In genomic region chr12:30177966-30178365, GRCm38 (mm10) we compare ENCODE assay signal across 34 mouse cellular contexts. TPM values are rescaled to one million over a fixed set of nuclear protein-coding genes. Genes with fewer than 3 reads are reported as not detected.
A peak's percentile ranks its signal among the peaks of the same experiment; 100 is the strongest.
DNase-seq lines count a peak whose midpoint lies in the region; ATAC-seq lines count a peak whose summit lies in the region.
"Had no signal": no experiment of that assay in that cellular context is flagged by ENCODE, and none has a peak within 500 bp of the region (broad histone marks: within the 10 kb centered on the region; RNA-seq: fewer than 3 reads in every experiment).

No protein-coding gene starts in this region.

- no peak for ATAC-seq in embryonic facial prominence, embryonic 15.5 days (ENCODE audit: insufficient number of reproducible peaks, low FRiP score, low TSS enrichment, low read depth)
- ATAC-seq: forebrain, embryonic 14.5 days; forebrain, postnatal 0 days; hindbrain, postnatal 0 days; inflammation-experienced regulatory T-cells, adult 6 months; intestine, embryonic 16.5 days; Patski had no signal

- 0 out of 2 replicates have a peak overlapping the region, but pooled peaks have one; percentile 7 for H3K27ac ChIP-seq in embryonic facial prominence, embryonic 15.5 days (replicated peaks)
- H3K27ac ChIP-seq: embryonic facial prominence, embryonic 13.5 days; gastrocnemius, adult 2 months; heart, embryonic 15.5 days; hindbrain, embryonic 14.5 days; hindbrain, postnatal 0 days had no signal

- 64% methylated on average over 6 of the region's 6 CpGs for WGBS in embryonic facial prominence, embryonic 15.5 days

- no peak overlapping the region for H3K9ac ChIP-seq in embryonic facial prominence, embryonic 15.5 days
- H3K9ac ChIP-seq: embryonic facial prominence, embryonic 13.5 days; forebrain, postnatal 0 days; heart, embryonic 12.5 days; heart, embryonic 15.5 days; hindbrain, embryonic 14.5 days had no signal

- H3K4me2 ChIP-seq in embryonic facial prominence, embryonic 15.5 days (replicated peaks) = no peak overlapping the region
- H3K4me2 ChIP-seq: embryonic facial prominence, embryonic 13.5 days; heart, embryonic 12.5 days; heart, embryonic 15.5 days; hindbrain, embryonic 14.5 days had no signal

- H3K36me3 ChIP-seq in embryonic facial prominence, embryonic 15.5 days = no peaks in the 10 kb centered on the region
- H3K36me3 ChIP-seq: embryonic facial prominence, embryonic 13.5 days; G1E; heart, embryonic 12.5 days; heart, embryonic 15.5 days had no signal

- no peaks in the 10 kb centered on the region for H3K9me3 ChIP-seq in embryonic facial prominence, embryonic 15.5 days (replicated peaks)
- H3K9me3 ChIP-seq: embryonic facial prominence, embryonic 13.5 days; heart, embryonic 12.5 days; heart, embryonic 15.5 days had no signal

- no peaks in the 10 kb centered on the region for H3K4me1 ChIP-seq in embryonic facial prominence, embryonic 15.5 days
- H3K4me1 ChIP-seq: heart, embryonic 12.5 days; heart, embryonic 15.5 days had no signal

- H3K27me3 ChIP-seq in embryonic facial prominence, embryonic 15.5 days = no peaks in the 10 kb centered on the region
- H3K27me3 ChIP-seq: CH12.LX; embryonic facial prominence, embryonic 13.5 days; heart, embryonic 12.5 days; heart, embryonic 15.5 days had no signal

- DNase-seq in cerebellum, adult 9-11 months = peak; percentile 11
- no peak for DNase-seq in cerebellum, postnatal 4 days (ENCODE audit: low spot score in 2 of 2)
- DNase-seq in cerebellum, postnatal 25 days = peak; percentile 45 to 67
- DNase-seq in cerebellum, adult 8-10 months = no peak
- DNase-seq in heart, adult 11 months = peak; percentile 52
- DNase-seq in heart, postnatal 4 days = no peak
- DNase-seq: adrenal gland, postnatal 10 days; adrenal gland, postnatal 36 days; B cell, adult 2 months; forebrain, postnatal 0 days; gastrocnemius, adult 2 months; gastrocnemius, postnatal 14 days; heart, adult 18-20 months; heart, postnatal 10 days; heart, postnatal 36 days; kidney, adult 18-20 months; kidney, adult 9 months had no signal

- no peak overlapping the region for H3K4me3 ChIP-seq in embryonic facial prominence, embryonic 15.5 days (replicated peaks)
- H3K4me3 ChIP-seq: embryonic facial prominence, embryonic 13.5 days; gastrocnemius, adult 2 months; heart, embryonic 12.5 days; heart, embryonic 15.5 days had no signal

RNA-seq across cellular contexts. Expression of gene Tpo, which starts 45.5 kb away (rescaled TPM):
- not detected for total RNA-seq in heart, postnatal 4 days (2021)
- polyA plus RNA-seq in embryonic facial prominence, embryonic 15.5 days (2015; fragmentation: Nextera tagmentation; extraction: Ambion mirVana) = 0.08 TPM in 1 of 2 replicates, not detected in the other
- total RNA-seq: adrenal gland, adult 18-20 months; adrenal gland, postnatal 10 days; adrenal gland, postnatal 36 days; CH12.LX; common myeloid progenitor, adult 5-6 weeks; forebrain, postnatal 0 days; gastrocnemius, adult 2 months; gastrocnemius, postnatal 14 days; gastrocnemius, postnatal 4 days; heart, adult 18-20 months; heart, postnatal 10 days; heart, postnatal 36 days had no signal
- polyA plus RNA-seq: embryonic facial prominence, embryonic 13.5 days; forebrain, embryonic 11.5 days; G1E; heart, embryonic 15.5 days; hindbrain, embryonic 11.5 days; inflammation-experienced regulatory T-cells, adult 6 months; intestine, embryonic 16.5 days; Patski had no signal

Comparison
In these comparisons a context has a peak if more than half of its experiments do, and no peak if none do; other contexts are left out.
1. DNase-seq: peak in cerebellum, adult 9-11 months (single experiment), cerebellum, postnatal 25 days (2 of 2) and heart, adult 11 months (single experiment); none in cerebellum, postnatal 4 days (0 of 2), cerebellum, adult 8-10 months (single experiment) and heart, postnatal 4 days (single experiment).